Mouse (Mus musculus) CH12.LX (cell line): ENCODE measurements around the gene Sema3b. TPM values are rescaled to one million over a fixed set of nuclear protein-coding genes. Genes with fewer than 3 reads are reported as not detected.
A peak's percentile ranks its signal among the peaks of the same experiment; 100 is the strongest.

Source experiments
- DNase-seq: peaks from one replicate; pipeline ENCODE4 v3.0.0-alpha.2; 2013; ENCODE audit errors: extremely low read depth
- H3K27ac ChIP-seq: 2 replicates; pipeline ENCODE4 v1.5.1; 2012; ENCODE audit warnings: low read depth, mild to moderate bottlenecking, control low read depth, moderate library complexity; ENCODE audit not compliant: insufficient read depth
- H3K27me3 ChIP-seq: replicated peaks from 2 replicates; pipeline ENCODE3; 2012; ENCODE audit warnings: inconsistent platforms
- H3K36me3 ChIP-seq, 2 experiments: replicated peaks in 1 of 2; 2 replicates each; pipeline versions ENCODE3 to v1.6.1; 2012; ENCODE audit warnings: inconsistent platforms in 1 of 2, low read length in 1 of 2, mild to moderate bottlenecking in 1 of 2, mixed read lengths in 1 of 2, moderate library complexity in 1 of 2; ENCODE audit not compliant: control insufficient read depth in 1 of 2, insufficient read depth in 1 of 2
- H3K4me1 ChIP-seq, 2 experiments: 2 replicates each; pipeline ENCODE4 v1.6.1; 2012; ENCODE audit warnings: inconsistent platforms in 1 of 2, moderate library complexity in 1 of 2; ENCODE audit not compliant: insufficient read depth in 2 of 2, control insufficient read depth in 1 of 2
- H3K4me2 ChIP-seq: 2 replicates; pipeline ENCODE4 v1.6.1; 2012; ENCODE audit warnings: low read depth, mild to moderate bottlenecking, control low read depth; ENCODE audit not compliant: poor library complexity, insufficient read depth, severe bottlenecking
- H3K4me3 ChIP-seq, 3 experiments: fragments of 150-350 bp in 1 of 3; sonication (generic) in 1 of 3; replicated peaks in 1 of 3; 2 replicates each; pipeline versions ENCODE3 to v1.5.1; 2011 to 2012; ENCODE audit warnings: low read depth in 2 of 3, low read length in 2 of 3, mild to moderate bottlenecking in 2 of 3, moderate library complexity in 2 of 3, control low read depth in 1 of 3, improper control_type of control experiment in 1 of 3, inconsistent platforms in 1 of 3, mixed read lengths in 1 of 3; ENCODE audit not compliant: poor library complexity in 1 of 3
- H3K79me2 ChIP-seq: replicated peaks from 2 replicates; pipeline ENCODE4 v1.6.1; 2012; ENCODE audit warnings: mild to moderate bottlenecking, moderate library complexity; ENCODE audit not compliant: control insufficient read depth, poor library complexity, insufficient read depth, severe bottlenecking; ENCODE audit errors: extremely low read depth
- H3K9ac ChIP-seq: 2 replicates; pipeline ENCODE4 v1.6.1; 2012; ENCODE audit warnings: low read depth, mild to moderate bottlenecking, control low read depth, moderate library complexity; ENCODE audit not compliant: insufficient read depth
- H3K9me3 ChIP-seq: replicated peaks from 2 replicates; pipeline ENCODE3; 2012; ENCODE audit warnings: low read length, inconsistent platforms, mixed read lengths
- BHLHE40 ChIP-seq: IDR thresholded peaks from 2 replicates; pipeline ENCODE4 v1.6.1; 2011; ENCODE audit warnings: mild to moderate bottlenecking, low read depth, low read length, improper control_type of control experiment
- CHD2 ChIP-seq: IDR thresholded peaks from 2 replicates; pipeline ENCODE4 v1.6.1; 2011; ENCODE audit warnings: low read length, improper control_type of control experiment
- E2F4 ChIP-seq: IDR thresholded peaks from 2 replicates; pipeline ENCODE4 v1.6.1; 2011; ENCODE audit warnings: low read depth, low read length, improper control_type of control experiment; ENCODE audit not compliant: insufficient replicate concordance
- ELF1 ChIP-seq: IDR thresholded peaks from 2 replicates; pipeline ENCODE4 v1.6.1; 2014; ENCODE audit warnings: low read depth, mild to moderate bottlenecking, inconsistent platforms, low read length, improper control_type of control experiment
- EP300 ChIP-seq: IDR thresholded peaks from 2 replicates; pipeline ENCODE4 v1.6.1; 2011; ENCODE audit warnings: low read length, improper control_type of control experiment
- ETS1 ChIP-seq: conservative IDR thresholded peaks from 2 replicates; pipeline ENCODE4 v1.6.1; 2012; ENCODE audit warnings: low read depth, mild to moderate bottlenecking, inconsistent platforms, low read length, improper control_type of control experiment, moderate library complexity
- HCFC1 ChIP-seq: IDR thresholded peaks from 2 replicates; pipeline ENCODE4 v1.6.1; 2012; ENCODE audit warnings: low read depth, mild to moderate bottlenecking, inconsistent platforms, low read length, improper control_type of control experiment
- IRF4 ChIP-seq: IDR thresholded peaks from 2 replicates; pipeline ENCODE4 v1.6.1; 2014; ENCODE audit warnings: low read depth, mild to moderate bottlenecking, inconsistent platforms, low read length, improper control_type of control experiment
- JUN ChIP-seq: IDR thresholded peaks from 2 replicates; pipeline ENCODE4 v1.6.1; 2011; ENCODE audit warnings: low read depth, mild to moderate bottlenecking, low read length, improper control_type of control experiment, moderate library complexity; ENCODE audit not compliant: insufficient read depth
- JUND ChIP-seq: conservative IDR thresholded peaks from 2 replicates; pipeline ENCODE4 v1.6.1; 2011; ENCODE audit warnings: low read depth, low read length, improper control_type of control experiment
- MXI1 ChIP-seq: IDR thresholded peaks from 2 replicates; pipeline ENCODE4 v1.6.1; 2011; ENCODE audit warnings: mild to moderate bottlenecking, low read depth, low read length, improper control_type of control experiment
- NRF1 ChIP-seq: IDR thresholded peaks from 2 replicates; pipeline ENCODE4 v1.6.1; 2014; ENCODE audit warnings: low read depth, mild to moderate bottlenecking, inconsistent platforms, low read length, improper control_type of control experiment, moderate library complexity
- PAX5 ChIP-seq: IDR thresholded peaks from 2 replicates; pipeline ENCODE4 v1.6.1; 2012; ENCODE audit warnings: low read length, inconsistent platforms, mixed read lengths
- POLR2A ChIP-seq: IDR thresholded peaks from 2 replicates; pipeline ENCODE4 v1.6.1; 2011; ENCODE audit warnings: low read depth, mild to moderate bottlenecking, improper control_type of control experiment, low read length
- POLR2AphosphoS2 ChIP-seq: IDR thresholded peaks from 2 replicates; pipeline ENCODE4 v1.6.1; 2011; ENCODE audit warnings: low read depth, low read length, improper control_type of control experiment
- RAD21 ChIP-seq: IDR thresholded peaks from 2 replicates; pipeline ENCODE4 v1.6.1; 2011; ENCODE audit warnings: low read depth, mild to moderate bottlenecking, low read length, improper control_type of control experiment, moderate library complexity
- RCOR1 ChIP-seq: conservative IDR thresholded peaks from 2 replicates; pipeline ENCODE4 v1.6.1; 2012; ENCODE audit warnings: low read depth, mild to moderate bottlenecking, inconsistent platforms, low read length, improper control_type of control experiment
- SMC3 ChIP-seq: IDR thresholded peaks from 2 replicates; pipeline ENCODE4 v1.6.1; 2011; ENCODE audit warnings: low read depth, low read length, improper control_type of control experiment
- TCF12 ChIP-seq: IDR thresholded peaks from 2 replicates; pipeline ENCODE4 v1.6.1; 2014; ENCODE audit warnings: low read depth, mild to moderate bottlenecking, inconsistent platforms, low read length, improper control_type of control experiment
- USF2 ChIP-seq: conservative IDR thresholded peaks from 2 replicates; pipeline ENCODE4 v1.6.1; 2011; ENCODE audit warnings: low read depth, low read length, improper control_type of control experiment
- ZKSCAN1 ChIP-seq: IDR thresholded peaks from 2 replicates; pipeline ENCODE4 v1.6.1; 2012; ENCODE audit warnings: low read depth, inconsistent platforms, low read length, improper control_type of control experiment, borderline replicate concordance
- ZNF384 ChIP-seq: IDR thresholded peaks from 2 replicates; pipeline ENCODE4 v1.6.1; 2012; ENCODE audit warnings: low read depth, low read length, improper control_type of control experiment, inconsistent platforms
- dilution Hi-C: fragments of 300-500 bp; cut with MboI; formaldehyde crosslinking; loops from 2 replicates; pipeline ENCODE4 v1.14.3; 2020; ENCODE audit warnings: low sequenced_read_pairs; ENCODE audit not compliant: extremely low pct_unique_long_range_greater_than_20kb, extremely low pct_ligation_motif_present
- in situ Hi-C: fragments of 300-500 bp; cut with MboI; formaldehyde crosslinking; loops from 3 replicates; pipeline ENCODE4 v1.14.3; 2019; ENCODE audit warnings: low sequenced_read_pairs, low pct_ligation_motif_present, low pct_unique_long_range_greater_than_20kb, mixed read lengths
- polyA plus RNA-seq: library from polyadenylated mRNA; unstranded; fragments of >175 nt; gene quantifications from 2 replicates; pipeline ENCODE4 v1.2.1, GENCODE M21; 2012; ENCODE audit warnings: low read depth; ENCODE audit not compliant: insufficient read length
- total RNA-seq, 2 experiments: library from RNA; depleted of rRNA; stranded (reverse); fragments of 300-350 nt in 1 of 2; fragments of >200 nt in 1 of 2; gene quantifications; 2 replicates each; pipeline ENCODE4 v1.2.3; 2012 to 2014

The Sema3b gene
- total and polyA plus RNA-seq, 3 experiments: 4.3 to 11.6 (median 8.0) TPM

DNA sequence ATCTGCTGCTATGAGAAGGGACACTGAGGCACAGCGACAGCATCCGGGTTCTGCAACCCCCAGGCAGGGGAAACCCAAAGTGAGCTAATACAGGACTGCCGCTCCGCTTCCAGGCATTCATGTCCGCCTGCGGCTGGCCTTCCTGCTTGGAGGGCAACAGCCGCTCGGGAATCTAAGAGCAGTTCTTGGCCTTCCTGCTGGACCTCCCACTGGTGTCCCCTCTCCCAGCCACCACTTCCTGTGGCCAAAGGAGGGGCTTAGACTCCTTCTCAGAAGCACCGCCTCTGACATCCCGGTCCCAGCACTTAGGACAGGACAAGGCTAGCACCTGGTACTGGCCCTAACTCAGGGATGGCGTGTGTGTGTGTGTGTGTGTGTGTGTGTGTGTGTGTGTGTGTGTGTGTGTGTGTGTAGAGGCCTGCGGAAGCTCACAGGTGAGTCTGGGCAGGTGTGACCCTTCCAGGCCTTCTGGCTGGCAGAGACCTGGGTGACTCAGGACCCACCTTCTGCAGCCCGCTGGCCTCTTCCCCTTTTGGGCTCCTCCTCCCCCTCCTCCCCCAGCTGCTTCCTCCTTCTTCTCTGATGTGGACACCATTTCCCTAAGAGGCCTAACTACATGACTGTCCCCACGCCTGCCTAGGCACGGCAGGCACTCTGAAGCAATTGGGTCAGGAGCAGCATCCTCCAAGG is 19.8 kb upstream of the Sema3b start:
- Histone ChIP-seq H3K4me2 (peak overlapping the region; percentile 56), H3K79me2 (peaks cover 71% of the 10 kb centered on the region), H3K27me3 (no peaks in the 10 kb centered on the region), H3K4me1 (peaks cover 39 to 85% of the 10 kb centered on the region in 2 experiments), H3K36me3 (peaks cover 32 to 69% of the 10 kb centered on the region in 2 experiments), H3K9ac (peak overlapping the region; percentile 39), H3K4me3 (peak overlapping the region; percentile 48 to 59 (median 52)), H3K27ac (peak overlapping the region; percentile 88), H3K9me3 (no peaks in the 10 kb centered on the region)
- DNase-seq: peak; percentile 81
- dilution Hi-C loops (no loop called here), in situ Hi-C loops (no loop called here)
- TF ChIP-seq HCFC1: peak; percentile 13; the same call in 1 of the 2 replicates
- TF ChIP-seq ELF1: peak; percentile 74
- TF ChIP-seq ZNF384: no peak
- no peak for TF ChIP-seq SMC3
- 0 out of 2 replicates have a peak, but pooled peaks have one; percentile 24 for TF ChIP-seq ETS1

DNA sequence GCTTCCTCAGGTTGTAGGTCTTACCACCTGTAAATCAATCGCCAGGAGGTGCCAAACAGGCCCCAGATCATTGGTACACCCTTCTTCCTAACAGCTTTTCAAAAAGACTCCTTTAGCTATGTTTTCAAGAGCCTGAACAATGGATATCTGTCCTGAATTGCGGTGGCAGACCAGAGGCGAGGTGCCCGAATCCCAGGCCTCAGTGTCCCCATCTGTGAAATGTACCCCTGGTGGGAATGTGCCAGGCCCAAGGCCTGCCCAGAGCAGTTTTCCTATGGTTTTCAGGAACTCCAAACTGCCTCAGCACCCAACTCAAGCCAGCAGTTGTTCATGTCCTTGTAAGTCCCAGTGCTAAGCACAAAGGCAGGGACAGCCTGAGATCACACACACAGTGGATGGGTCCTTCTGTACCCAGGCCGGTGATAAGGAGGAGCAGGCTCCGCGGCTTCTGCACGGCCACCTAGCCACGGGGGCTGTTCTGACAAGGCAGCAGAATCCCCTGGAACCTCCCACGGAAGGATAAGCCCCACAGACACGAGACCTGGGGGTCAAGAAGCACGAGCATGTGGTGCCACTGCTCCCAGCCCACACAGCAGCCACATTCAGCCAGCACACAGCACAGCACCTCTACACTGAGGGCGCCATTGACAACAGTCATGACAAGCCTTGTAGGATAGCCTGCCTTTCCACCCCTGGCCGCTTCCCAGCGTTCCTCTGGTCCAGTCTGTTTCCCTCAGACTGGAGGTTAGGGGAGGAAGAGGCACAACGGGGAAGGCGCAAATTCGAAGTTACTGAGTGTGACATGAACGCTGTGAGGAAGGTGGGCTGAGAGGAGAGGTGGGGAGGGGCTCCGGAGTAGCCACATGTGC is 18.6 kb upstream of the Sema3b start:
- Histone ChIP-seq H3K79me2 (peaks cover 71% of the 10 kb centered on the region), H3K4me3 (no peak overlapping the region), H3K27me3 (no peaks in the 10 kb centered on the region), H3K36me3 (peaks cover 32 to 79% of the 10 kb centered on the region in 2 experiments), H3K4me2 (no peak overlapping the region), H3K9me3 (no peaks in the 10 kb centered on the region), H3K27ac (peak overlapping the region; percentile 26), H3K9ac (no peak overlapping the region; the same call in 1 of the 2 replicates), H3K4me1 (peaks cover 38 to 85% of the 10 kb centered on the region in 2 experiments)
- no peak for DNase-seq
- dilution Hi-C loops: no loop called here
- TF ChIP-seq IRF4: no peak
- no peak for TF ChIP-seq PAX5
- in situ Hi-C loops: no loop called here

DNA sequence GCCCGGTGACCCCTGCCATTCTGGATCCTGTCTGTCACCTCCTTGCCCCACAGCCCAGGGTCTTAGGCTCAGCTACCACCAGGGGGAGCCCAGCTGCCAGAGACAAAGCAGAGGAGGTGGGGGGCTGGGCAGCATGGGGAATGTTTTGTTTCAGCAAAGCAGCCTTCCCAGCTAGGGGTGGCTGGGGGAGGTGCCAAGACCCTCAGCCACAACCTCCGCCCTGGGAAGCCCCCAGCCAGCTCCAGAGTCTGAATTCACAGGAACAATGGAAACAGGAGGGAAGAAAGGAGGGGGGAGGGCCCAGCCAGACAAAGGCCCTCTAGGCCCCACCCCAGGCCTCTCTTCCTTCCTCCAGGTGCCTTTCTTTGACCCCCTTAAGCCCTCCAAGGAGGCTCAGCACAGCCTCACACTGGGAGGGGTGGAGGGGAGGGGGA is 17.8 kb upstream of the Sema3b start:
- H3K27me3 ChIP-seq: no peaks in the 10 kb centered on the region
- peak overlapping the region; percentile 2; the same call in 1 of the 2 replicates for H3K9ac ChIP-seq
- peak; percentile 79 for DNase-seq
- in situ Hi-C loops (no loop called here), dilution Hi-C loops (no loop called here)
- peaks cover 29 to 77% of the 10 kb centered on the region in 2 experiments for H3K36me3 ChIP-seq
- H3K4me1 ChIP-seq: peaks cover 33 to 77% of the 10 kb centered on the region in 2 experiments
- H3K4me3 ChIP-seq: no peak overlapping the region
- peaks cover 68% of the 10 kb centered on the region for H3K79me2 ChIP-seq
- no peak overlapping the region for H3K27ac ChIP-seq
- H3K9me3 ChIP-seq: no peaks in the 10 kb centered on the region
- no peak overlapping the region for H3K4me2 ChIP-seq
- no peak for TF ChIP-seq NRF1
- peak; percentile 49; the same call in 1 of the 2 replicates for TF ChIP-seq BHLHE40
- no peak for TF ChIP-seq USF2
- TF ChIP-seq RCOR1: 0 out of 2 replicates have a peak, but pooled peaks have one; percentile 38
- no peak for TF ChIP-seq POLR2AphosphoS2
- no peak for TF ChIP-seq MXI1
- peak; percentile 96 for TF ChIP-seq CHD2
- TF ChIP-seq RAD21: peak; percentile 70
- TF ChIP-seq POLR2A: no peak
- peak; percentile 52; the same call in 1 of the 2 replicates for TF ChIP-seq TCF12
- no peak for TF ChIP-seq EP300
- no peak for TF ChIP-seq JUND
- no peak for TF ChIP-seq ZNF384
- TF ChIP-seq ELF1: peak; percentile 54
- TF ChIP-seq PAX5: no peak
- no peak for TF ChIP-seq E2F4
- no peak for TF ChIP-seq JUN
- TF ChIP-seq ZKSCAN1: no peak
